Mouse (Mus musculus): ENCODE measurements around the gene Limk2.

The Limk2 gene

GRCm38 (mm10) chr11:3370162-3370561 lies 38.8 kb downstream of the Limk2 start:
- DNase-seq, result no peak

- DNase-seq, result no peak
These were observed 39.5 kb downstream of the Limk2 start for GRCm38 (mm10) chr11:3369449-3369848.

GRCm38 (mm10) chr11:3368983-3369382 lies 40.0 kb downstream of the Limk2 start:
- DNase-seq, result no peak

- DNase-seq, result no peak
These were observed 42.6 kb downstream of the Limk2 start for GRCm38 (mm10) chr11:3366411-3366810.

GRCm38 (mm10) chr11:3362854-3363253 lies 46.1 kb downstream of the Limk2 start:
- no peak for DNase-seq

- no peak for DNase-seq
These were observed 55.9 kb downstream of the Limk2 start for GRCm38 (mm10) chr11:3352990-3353585.

- no peak for DNase-seq
These were observed 56.9 kb downstream of the Limk2 start for GRCm38 (mm10) chr11:3352131-3352530.

- no peak for DNase-seq
These were observed 59.7 kb downstream of the Limk2 start for GRCm38 (mm10) chr11:3349343-3349695.

- DNase-seq, result peak; percentile 57
These were observed 60.2 kb downstream of the Limk2 start for GRCm38 (mm10) chr11:3348576-3349342.

- DNase-seq, result no peak
These were observed 61.2 kb downstream of the Limk2 start for GRCm38 (mm10) chr11:3347835-3348195.

- DNase-seq, result peak; percentile 95
These were observed 61.7 kb downstream of the Limk2 start for GRCm38 (mm10) chr11:3347091-3347834.

GRCm38 (mm10) chr11:3346351-3346750 lies 62.6 kb downstream of the Limk2 start:
- no peak for DNase-seq

- no peak for DNase-seq
These were observed 64.1 kb downstream of the Limk2 start for GRCm38 (mm10) chr11:3344916-3345315.

GRCm38 (mm10) chr11:3341476-3341875 lies 67.5 kb downstream of the Limk2 start:
- no peak for DNase-seq

GRCm38 (mm10) chr11:3337961-3338360 lies 71.0 kb downstream of the Limk2 start:
- DNase-seq, result no peak

- no peak for DNase-seq
These were observed 71.6 kb downstream of the Limk2 start for GRCm38 (mm10) chr11:3337173-3337955.

- no peak for DNase-seq
These were observed 72.4 kb downstream of the Limk2 start for GRCm38 (mm10) chr11:3336602-3337001.

- peak; percentile 44 for DNase-seq
These were observed 73.3 kb downstream of the Limk2 start for GRCm38 (mm10) chr11:3335651-3336216.

- DNase-seq, result no peak
These were observed 74.2 kb downstream of the Limk2 start for GRCm38 (mm10) chr11:3334711-3335316.

- DNase-seq, result no peak
These were observed 74.8 kb downstream of the Limk2 start for GRCm38 (mm10) chr11:3334141-3334710.

GRCm38 (mm10) chr11:3333111-3333695 lies 75.8 kb downstream of the Limk2 start:
- DNase-seq, result no peak
